Mouse (Mus musculus): ENCODE data around the gene Card10. TPM values are rescaled to one million over a fixed set of nuclear protein-coding genes. Genes with fewer than 3 reads are reported as not detected.

The Card10 gene
- polyA plus RNA-seq, 2 experiments: 5.1 to 9.0 TPM

DNA sequence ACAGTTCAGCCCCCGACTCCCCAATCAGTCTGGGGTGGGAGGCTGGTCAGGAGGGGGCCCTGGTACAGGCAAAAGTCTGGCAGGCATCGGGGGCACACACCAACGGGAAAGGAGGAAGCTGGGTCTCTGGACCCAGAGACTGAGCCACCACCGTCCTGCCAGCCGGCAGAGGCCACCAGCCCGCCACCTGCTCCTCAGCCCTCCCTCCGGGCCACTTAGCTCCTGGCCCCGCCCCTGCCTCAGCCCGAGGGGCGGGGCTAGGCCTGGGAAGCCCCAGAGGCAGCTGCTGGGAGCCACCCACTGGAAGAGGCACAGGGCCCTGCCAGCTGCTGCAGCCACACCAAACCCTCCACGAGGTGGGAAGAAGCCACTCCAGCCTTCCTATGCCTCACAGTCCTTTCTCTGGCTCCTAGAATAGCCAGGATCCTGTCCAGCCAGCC is 29.5 kb downstream of the Card10 start, which contains the start of gene Mfng:
Gene Mfng, minus strand, starts transcription at position 186 of the 440 bp plus-strand sequence.
- WGBS: 3% methylated on average over 6 of the region's 11 CpGs
- H3K36me3 ChIP-seq (ENCODE audit: control insufficient read depth, insufficient read depth, low read length): no peaks in the 10 kb centered on the region
- no peak for TF ChIP-seq POLR2A (IDR thresholded peaks at IDR 0.05; ENCODE audit: borderline replicate concordance, extremely low read depth, insufficient read depth, insufficient read length)
- ATAC-seq (ENCODE audit: low FRiP score, low read depth) (peak; percentile 77), DNase-seq (ENCODE audit: low spot score) (peak; percentile 74)
- H3K27me3 ChIP-seq (ENCODE audit: control insufficient read depth, insufficient read depth, low read length): no peaks in the 10 kb centered on the region
- no peak within 1 kb of the TSS for H3K27ac ChIP-seq (replicated peaks; ENCODE audit: low read depth, low read length)
- peak within 1 kb of the TSS; percentile 17; the same call in 1 of the 2 replicates for H3K9ac ChIP-seq (ENCODE audit: low read depth, low read length, severe bottlenecking)
- H3K4me2 ChIP-seq (replicated peaks; ENCODE audit: low read depth, low read length, severe bottlenecking): peak within 1 kb of the TSS; percentile 5; the same call in 1 of the 2 replicates
- H3K4me1 ChIP-seq (ENCODE audit: control insufficient read depth, insufficient read depth, low read length): no peaks in the 10 kb centered on the region
- H3K9me3 ChIP-seq (ENCODE audit: control insufficient read depth, low read length): no peaks in the 10 kb centered on the region
- H3K4me3 ChIP-seq (replicated peaks; ENCODE audit: low read length): peak within 1 kb of the TSS; percentile 3; the same call in 1 of the 2 replicates

DNA sequence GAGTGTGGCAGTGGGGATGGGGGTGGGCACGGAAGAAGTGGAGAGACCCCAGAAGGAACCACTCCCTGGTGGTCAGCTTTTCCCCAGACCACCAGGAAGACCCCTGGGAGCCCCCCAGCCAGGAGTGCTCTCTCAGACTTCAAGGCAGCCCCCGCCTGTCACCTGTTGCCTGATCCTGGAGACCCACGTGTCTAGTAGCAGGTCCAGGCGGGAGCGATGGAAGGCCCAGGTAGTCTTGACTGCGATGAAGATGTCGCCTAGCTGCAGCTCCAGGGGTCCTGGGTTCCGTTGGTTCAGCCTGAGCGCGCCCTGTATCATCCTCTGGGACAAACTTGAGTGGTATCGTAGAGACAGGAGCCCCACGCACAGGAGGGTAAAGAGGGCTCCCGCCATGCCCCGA is 30.0 kb downstream of the Card10 start:
- H3K9ac ChIP-seq (ENCODE audit: low read depth, low read length, severe bottlenecking): no peak overlapping the region
- TF ChIP-seq POLR2A (IDR thresholded peaks at IDR 0.05; ENCODE audit: borderline replicate concordance, extremely low read depth, insufficient read depth, insufficient read length): no peak
- no peaks in the 10 kb centered on the region for H3K27me3 ChIP-seq (ENCODE audit: control insufficient read depth, insufficient read depth, low read length)
- 41% methylated on average over 14 of the region's 14 CpGs for WGBS
- H3K27ac ChIP-seq (replicated peaks; ENCODE audit: low read depth, low read length): no peak overlapping the region
- DNase-seq (ENCODE audit: low spot score) (no peak), ATAC-seq (ENCODE audit: low FRiP score, low read depth) (no peak)
- H3K4me2 ChIP-seq (replicated peaks; ENCODE audit: low read depth, low read length, severe bottlenecking): peak overlapping the region; percentile 5; the same call in 1 of the 2 replicates
- no peaks in the 10 kb centered on the region for H3K36me3 ChIP-seq (ENCODE audit: control insufficient read depth, insufficient read depth, low read length)
- no peaks in the 10 kb centered on the region for H3K9me3 ChIP-seq (ENCODE audit: control insufficient read depth, low read length)
- peak overlapping the region; percentile 3; the same call in 1 of the 2 replicates for H3K4me3 ChIP-seq (replicated peaks; ENCODE audit: low read length)
- no peaks in the 10 kb centered on the region for H3K4me1 ChIP-seq (ENCODE audit: control insufficient read depth, insufficient read depth, low read length)

DNA sequence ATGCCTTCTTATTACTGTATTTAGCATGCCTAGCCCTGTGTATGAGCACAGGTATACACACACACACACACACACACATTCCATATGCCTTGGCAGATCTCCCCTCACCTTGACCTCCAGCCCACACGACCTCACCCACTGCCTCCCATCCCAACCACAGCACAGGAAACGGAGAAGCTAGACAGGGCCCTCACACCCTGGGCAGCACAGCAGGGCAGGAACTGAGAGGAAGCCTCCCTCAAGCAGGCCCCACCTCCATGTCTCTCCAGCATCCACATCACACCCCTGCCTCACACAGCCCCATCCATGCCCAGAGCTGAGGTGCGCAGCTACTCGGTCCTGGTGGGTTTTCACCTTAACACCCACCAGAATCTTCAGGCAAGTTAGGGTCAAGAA is 30.5 kb downstream of the Card10 start:
- Histone ChIP-seq H3K27me3 (ENCODE audit: control insufficient read depth, insufficient read depth, low read length) (no peaks in the 10 kb centered on the region), H3K4me2 (replicated peaks; ENCODE audit: low read depth, low read length, severe bottlenecking) (peak overlapping the region; percentile 5; the same call in 1 of the 2 replicates), H3K9ac (ENCODE audit: low read depth, low read length, severe bottlenecking) (no peak overlapping the region), H3K4me1 (ENCODE audit: control insufficient read depth, insufficient read depth, low read length) (no peaks in the 10 kb centered on the region), H3K27ac (replicated peaks; ENCODE audit: low read depth, low read length) (no peak overlapping the region), H3K4me3 (replicated peaks; ENCODE audit: low read length) (no peak overlapping the region; the same call in 1 of the 2 replicates), H3K9me3 (ENCODE audit: control insufficient read depth, low read length) (no peaks in the 10 kb centered on the region), H3K36me3 (ENCODE audit: control insufficient read depth, insufficient read depth, low read length) (no peaks in the 10 kb centered on the region)
- DNase-seq (ENCODE audit: low spot score) (no peak), ATAC-seq (ENCODE audit: low FRiP score, low read depth) (0 out of 2 replicates have a peak, but pooled peaks have one; percentile 24)
- no peak for TF ChIP-seq POLR2A (IDR thresholded peaks at IDR 0.05; ENCODE audit: borderline replicate concordance, extremely low read depth, insufficient read depth, insufficient read length)
- 51% methylated on average over 4 of the region's 4 CpGs for WGBS

DNA sequence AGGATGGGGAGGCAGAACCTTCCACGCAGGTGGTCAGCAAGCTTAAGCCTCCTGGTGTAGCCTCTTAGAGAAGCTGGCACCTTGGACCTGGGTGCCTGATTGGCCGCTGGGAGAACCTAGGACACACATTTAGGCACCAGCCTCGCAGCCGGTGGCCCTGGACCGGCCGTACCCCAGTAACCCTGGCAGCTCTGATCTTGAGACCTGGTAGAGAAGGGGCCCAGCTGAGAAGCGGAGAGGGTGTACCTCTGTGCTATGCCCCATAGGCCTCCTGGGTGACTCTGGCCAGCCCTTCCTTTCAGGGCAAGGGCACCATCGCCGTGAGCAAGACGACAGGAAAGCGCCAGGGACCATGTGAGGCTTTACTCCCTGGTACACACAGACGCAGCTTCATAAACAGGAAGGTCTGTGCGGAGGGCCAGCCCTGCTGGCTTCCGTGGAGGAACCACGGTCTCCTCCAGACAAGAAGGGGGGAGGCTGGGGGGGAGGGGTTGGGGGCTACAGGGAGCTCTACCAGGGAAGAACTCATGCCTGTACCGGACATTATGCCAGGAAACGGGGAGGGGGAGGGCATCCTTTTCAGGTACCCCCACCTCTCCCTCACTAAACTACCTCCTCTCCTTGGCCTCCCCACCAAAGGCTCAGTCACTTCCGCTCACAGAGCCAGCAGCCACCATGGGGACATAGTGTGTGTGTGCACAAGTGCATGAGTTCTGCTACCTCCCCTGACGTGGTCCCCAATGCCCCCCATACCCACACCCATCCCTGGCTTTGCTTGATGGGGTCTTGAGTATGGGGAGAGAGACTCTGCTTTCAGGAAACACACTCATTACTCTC is 31.1 kb downstream of the Card10 start:
- Histone ChIP-seq H3K9ac (ENCODE audit: low read depth, low read length, severe bottlenecking) (no peak overlapping the region), H3K4me2 (replicated peaks; ENCODE audit: low read depth, low read length, severe bottlenecking) (0 out of 2 replicates have a peak overlapping the region, but pooled peaks have one; percentile 13), H3K9me3 (ENCODE audit: control insufficient read depth, low read length) (no peaks in the 10 kb centered on the region), H3K27me3 (ENCODE audit: control insufficient read depth, insufficient read depth, low read length) (no peaks in the 10 kb centered on the region), H3K4me1 (ENCODE audit: control insufficient read depth, insufficient read depth, low read length) (no peaks in the 10 kb centered on the region), H3K27ac (replicated peaks; ENCODE audit: low read depth, low read length) (no peak overlapping the region), H3K36me3 (ENCODE audit: control insufficient read depth, insufficient read depth, low read length) (no peaks in the 10 kb centered on the region), H3K4me3 (replicated peaks; ENCODE audit: low read length) (no peak overlapping the region; the same call in 1 of the 2 replicates)
- 62% methylated on average over 18 of the region's 19 CpGs for WGBS
- DNase-seq (ENCODE audit: low spot score) (no peak), ATAC-seq (ENCODE audit: low FRiP score, low read depth) (0 out of 2 replicates have a peak, but pooled peaks have one; percentile 32)
- no peak for TF ChIP-seq POLR2A (IDR thresholded peaks at IDR 0.05; ENCODE audit: borderline replicate concordance, extremely low read depth, insufficient read depth, insufficient read length)

DNA sequence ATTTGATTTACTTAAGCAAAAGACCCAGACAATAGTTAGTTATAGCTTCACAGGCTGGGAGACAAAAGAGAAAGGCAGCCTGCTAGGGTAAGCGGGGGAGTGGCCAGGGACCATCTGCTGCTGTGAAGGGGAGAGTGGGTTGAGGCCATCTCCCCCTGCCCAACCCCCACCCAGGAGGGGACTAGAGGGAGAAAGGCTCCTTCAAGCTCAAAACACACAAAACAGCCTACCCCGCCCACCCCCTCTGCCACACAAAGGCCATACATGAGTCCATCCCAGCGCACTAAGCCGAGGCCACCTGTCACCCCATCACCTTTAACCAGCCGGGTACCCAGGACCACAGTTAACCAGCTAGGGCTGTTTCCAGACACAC is 31.9 kb downstream of the Card10 start:
- no peak for ATAC-seq (ENCODE audit: low FRiP score, low read depth)
- Histone ChIP-seq H3K4me2 (replicated peaks; ENCODE audit: low read depth, low read length, severe bottlenecking) (0 out of 2 replicates have a peak overlapping the region, but pooled peaks have one; percentile 13), H3K4me3 (replicated peaks; ENCODE audit: low read length) (no peak overlapping the region)

More for the DNA sequence above, 31.9 kb downstream of the Card10 start:
- no peak for DNase-seq (ENCODE audit: low spot score)
- WGBS: 46% methylated on average over 5 of the region's 5 CpGs
- no peaks in the 10 kb centered on the region for H3K4me1 ChIP-seq (ENCODE audit: control insufficient read depth, insufficient read depth, low read length)
- H3K9ac ChIP-seq (ENCODE audit: low read depth, low read length, severe bottlenecking): no peak overlapping the region
- no peaks in the 10 kb centered on the region for H3K36me3 ChIP-seq (ENCODE audit: control insufficient read depth, insufficient read depth, low read length)
- H3K9me3 ChIP-seq (ENCODE audit: control insufficient read depth, low read length): no peaks in the 10 kb centered on the region
- TF ChIP-seq POLR2A (IDR thresholded peaks at IDR 0.05; ENCODE audit: borderline replicate concordance, extremely low read depth, insufficient read depth, insufficient read length): no peak
- no peaks in the 10 kb centered on the region for H3K27me3 ChIP-seq (ENCODE audit: control insufficient read depth, insufficient read depth, low read length)
- H3K27ac ChIP-seq (replicated peaks; ENCODE audit: low read depth, low read length): no peak overlapping the region
